Mouse (Mus musculus) megakaryocyte, embryonic 14.5 days (primary cell): ENCODE results near the gene Syt1.

Source experiments
- FLI1 ChIP-seq: IDR thresholded peaks from 2 replicates; pipeline ENCODE4 v1.6.1; 2012; ENCODE audit warnings: low read length, inconsistent platforms, mixed read lengths
- GATA1 ChIP-seq: IDR thresholded peaks from 3 replicates; pipeline ENCODE4 v1.6.1; 2012; ENCODE audit warnings: mixed read lengths, low read length, inconsistent platforms, borderline replicate concordance

- TF ChIP-seq FLI1 = no peak
- TF ChIP-seq GATA1 = no peak
These were observed 330.9 kb downstream of the Syt1 start for GRCm38 (mm10) chr10:108679675-108680390.
